Mouse (Mus musculus) left cerebral cortex, postnatal 25 days (tissue): ENCODE measurements around the gene Hist1h4d. TPM values are rescaled to one million over a fixed set of nuclear protein-coding genes. Genes with fewer than 3 reads are reported as not detected.
"Not testable (repeated sequence)": the region's sequence is repeated elsewhere in the genome, so short reads cannot be mapped to it uniquely, and the experiment has no call there.

Source experiments
- DNase-seq, 2 experiments: peaks; one replicate each; pipeline ENCODE4 v3.0.0; 2022; ENCODE audit warnings: low spot score in 2 of 2, mixed read lengths in 1 of 2
- intact Hi-C: fragments of 180-260 bp; cut with DNase I; formaldehyde crosslinking; loops from one replicate; pipeline ENCODE4 v1.15.1; 2025
- total RNA-seq, 2 experiments: library from RNA; stranded (reverse); gene quantifications; 2 replicates each; pipeline ENCODE4 v1.2.3; 2021

Hist1h4d gene
- 100 to 1,000 TPM; 121 to 160 TPM for total RNA-seq

GRCm38 (mm10) chr13:23581408-23582218 lies at the start of gene Hist1h4d:
Gene Hist1h4d, plus strand, starts transcription at chr13:23581598.
- DNase-seq: peak; percentile 98 to 99
- intact Hi-C loops: loop anchor here (5.0 to 10.0 kb wide), 3 partner anchors 161 to 1827 kb away; partner anchors contain the start of genes Hist1h1b, Hist1h2ak, Hist1h2an and Hist1h2bn

GRCm38 (mm10) chr13:23532262-23533075 lies 48.9 kb upstream of the Hist1h4d start:
- intact Hi-C loops: loop anchor here (5.0 kb wide), 3 partner anchors 90 to 1815 kb away; partner anchors contain the start of genes Hist1h1c, Hist1h1e, Hist1h2ai and Hist1h2be
- no peak for DNase-seq

GRCm38 (mm10) chr13:23533560-23534367 lies 47.6 kb upstream of the Hist1h4d start, which contains the start of gene Hist1h2af:
Gene Hist1h2af, plus strand, starts transcription at chr13:23533906.
- DNase-seq: peak; percentile 83 to 93
- intact Hi-C loops: loop anchor here (5.0 kb wide), 3 partner anchors 89 to 1816 kb away; partner anchors contain the start of genes Hist1h1c, Hist1h1e, Hist1h2ai and Hist1h2be

- no peak for DNase-seq
- intact Hi-C loops: loop anchor here (5.0 kb wide), 3 partner anchors 88 to 1817 kb away; partner anchors contain the start of genes Hist1h1c, Hist1h1e, Hist1h2ai and Hist1h2be
These were observed 46.8 kb upstream of the Hist1h4d start for GRCm38 (mm10) chr13:23534368-23535131.

- DNase-seq: peak; percentile 92 to 97
- intact Hi-C loops: not testable (repeated sequence)
These were observed 46.0 kb upstream of the Hist1h4d start, which contains the start of gene Hist1h3g for GRCm38 (mm10) chr13:23535137-23536075. Gene Hist1h3g, plus strand, starts transcription at chr13:23535422.

- intact Hi-C loops: no loop called here
- DNase-seq: no peak
These were observed 45.1 kb upstream of the Hist1h4d start for GRCm38 (mm10) chr13:23536076-23536822.

GRCm38 (mm10) chr13:23537006-23537710 lies 44.2 kb upstream of the Hist1h4d start:
- no peak for DNase-seq
- intact Hi-C loops: no loop called here

- intact Hi-C loops: no loop called here
- no peak for DNase-seq
These were observed 43.1 kb upstream of the Hist1h4d start for GRCm38 (mm10) chr13:23538249-23538648.

- intact Hi-C loops, DNase-seq: not testable (repeated sequence)
These were observed 41.6 kb upstream of the Hist1h4d start for GRCm38 (mm10) chr13:23539821-23540220.

- DNase-seq: no peak
- intact Hi-C loops: no loop called here
These were observed 39.9 kb upstream of the Hist1h4d start for GRCm38 (mm10) chr13:23541497-23541896.

- DNase-seq, intact Hi-C loops: not testable (repeated sequence)
These were observed 39.0 kb upstream of the Hist1h4d start for GRCm38 (mm10) chr13:23542225-23542980.

- intact Hi-C loops: not testable (repeated sequence)
- DNase-seq: peak; percentile 80 to 97
These were observed 38.3 kb upstream of the Hist1h4d start, which contains the start of gene Hist1h2bh for GRCm38 (mm10) chr13:23542999-23543607. Gene Hist1h2bh, minus strand, starts transcription at chr13:23543392.

GRCm38 (mm10) chr13:23543965-23544786 lies 37.2 kb upstream of the Hist1h4d start, which contains the start of gene Hist1h3f:
Gene Hist1h3f, plus strand, starts transcription at chr13:23544052.
- DNase-seq: peak; percentile 86 to 95
- intact Hi-C loops: no loop called here

- intact Hi-C loops: not testable (repeated sequence)
- DNase-seq: peak in 1 of 2 experiments; percentile 30
These were observed 36.6 kb upstream of the Hist1h4d start for GRCm38 (mm10) chr13:23544787-23545120.
